Mouse (Mus musculus): ENCODE measurements around the gene B3gnt7.

The B3gnt7 gene

DNA sequence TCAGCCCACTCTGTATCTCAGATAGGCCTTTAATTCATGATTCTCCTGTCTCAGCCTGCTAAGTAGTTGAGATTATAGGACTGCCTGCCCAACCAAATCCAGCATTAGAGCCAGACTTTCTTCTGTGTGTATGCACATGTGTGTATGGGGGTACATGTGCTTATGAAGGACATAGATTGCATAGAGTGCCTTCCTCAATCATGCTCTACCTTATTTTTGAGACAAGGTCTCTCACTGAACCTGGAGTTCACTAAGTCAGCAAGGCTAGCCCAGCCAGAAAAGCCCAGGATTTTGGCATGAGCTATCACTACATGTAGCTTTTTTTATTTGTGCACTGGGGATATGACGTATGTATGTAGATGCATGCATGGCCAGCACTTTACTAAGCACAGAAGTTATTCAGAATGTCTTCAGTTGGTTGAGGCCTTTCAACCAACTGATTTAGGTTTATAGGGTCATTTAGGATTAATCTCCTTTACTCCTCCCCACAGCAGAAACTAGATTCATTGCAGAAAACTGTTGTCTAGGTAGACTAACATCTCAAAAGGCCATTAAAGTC is 40.5 kb downstream of the B3gnt7 start:
- no peak for ATAC-seq (ENCODE audit: insufficient number of reproducible peaks, low FRiP score, low TSS enrichment)

DNA sequence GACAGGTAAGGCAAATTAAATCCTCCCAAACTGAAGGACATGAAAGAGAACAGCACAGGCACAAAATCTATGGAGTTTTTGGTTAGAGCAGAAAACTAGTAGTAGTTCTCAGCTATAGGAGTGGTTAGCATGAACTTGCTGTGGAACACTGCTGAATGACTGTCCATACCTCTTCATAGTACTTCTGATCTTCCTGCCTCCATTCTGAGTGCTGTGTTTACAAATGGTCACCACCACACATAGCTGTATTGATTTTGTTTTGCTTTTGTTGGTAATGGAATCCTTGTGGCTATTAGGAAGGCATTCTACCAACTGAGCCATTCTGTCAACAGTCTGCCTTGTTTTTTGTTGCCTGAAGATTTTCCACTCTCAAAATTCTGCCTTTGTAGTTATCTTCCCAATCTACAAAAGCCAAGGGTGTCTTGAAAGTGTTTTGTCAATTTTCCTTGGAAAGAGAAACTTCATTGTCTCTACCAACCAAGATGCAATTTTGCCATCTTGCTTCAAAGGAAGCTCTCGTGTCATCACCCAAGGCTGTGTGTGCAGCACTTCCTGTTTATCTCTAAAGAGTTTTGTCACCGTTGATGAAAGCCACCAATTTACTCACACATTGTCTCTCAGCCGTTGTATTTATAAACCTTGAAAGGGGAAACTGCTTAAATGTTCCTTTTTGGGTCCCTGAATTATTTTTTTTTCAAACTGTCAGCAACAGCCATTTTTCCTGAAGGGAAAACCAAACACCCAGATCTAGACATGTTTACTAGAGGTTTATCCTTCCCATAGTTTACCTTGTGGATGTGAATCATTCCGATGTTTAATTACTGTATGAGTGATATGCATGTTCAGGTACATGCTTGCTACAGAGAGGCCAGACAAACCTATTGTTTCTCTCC is 41.6 kb downstream of the B3gnt7 start:
- ATAC-seq (ENCODE audit: insufficient number of reproducible peaks, low FRiP score, low TSS enrichment) = no peak

DNA sequence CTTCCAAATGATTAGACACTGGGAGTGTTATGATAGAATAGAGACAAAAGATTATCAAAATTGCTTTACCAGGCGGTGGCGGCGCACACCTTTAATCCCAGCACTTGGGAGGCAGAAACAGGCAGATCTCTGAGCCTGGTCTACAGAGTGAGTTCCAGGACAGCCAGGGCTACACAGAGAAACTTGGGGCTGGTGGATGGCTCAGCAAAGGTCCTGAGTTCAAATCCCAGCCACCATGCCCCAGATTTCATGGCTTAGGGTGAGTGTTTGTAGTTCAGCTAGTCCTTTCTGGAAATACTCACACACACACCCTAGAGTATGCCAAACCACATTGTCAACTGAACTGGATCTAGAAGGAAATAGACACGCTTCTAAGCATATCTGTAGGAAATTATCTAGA is 42.4 kb downstream of the B3gnt7 start:
- no peak for ATAC-seq (ENCODE audit: insufficient number of reproducible peaks, low FRiP score, low TSS enrichment)

DNA sequence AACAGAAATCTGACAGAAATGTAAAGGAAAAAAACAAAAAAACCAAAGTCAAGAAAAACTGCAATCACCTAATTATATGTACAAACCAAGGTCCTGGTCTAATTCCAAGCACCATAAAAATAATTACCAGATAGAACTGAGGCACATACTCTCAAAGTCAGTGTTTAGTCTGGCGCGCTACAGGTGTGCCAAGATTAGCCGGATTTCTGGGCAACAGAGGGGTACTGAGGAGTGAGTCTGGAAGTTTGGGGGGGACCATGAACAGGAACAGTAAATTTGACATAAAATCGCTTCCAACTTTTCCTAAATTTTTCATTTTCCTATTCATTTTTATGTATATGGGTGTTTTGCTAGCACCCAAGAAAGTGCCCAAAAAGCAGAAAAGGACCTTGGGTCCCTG is 43.3 kb downstream of the B3gnt7 start:
- no peak for ATAC-seq (ENCODE audit: insufficient number of reproducible peaks, low FRiP score, low TSS enrichment)

DNA sequence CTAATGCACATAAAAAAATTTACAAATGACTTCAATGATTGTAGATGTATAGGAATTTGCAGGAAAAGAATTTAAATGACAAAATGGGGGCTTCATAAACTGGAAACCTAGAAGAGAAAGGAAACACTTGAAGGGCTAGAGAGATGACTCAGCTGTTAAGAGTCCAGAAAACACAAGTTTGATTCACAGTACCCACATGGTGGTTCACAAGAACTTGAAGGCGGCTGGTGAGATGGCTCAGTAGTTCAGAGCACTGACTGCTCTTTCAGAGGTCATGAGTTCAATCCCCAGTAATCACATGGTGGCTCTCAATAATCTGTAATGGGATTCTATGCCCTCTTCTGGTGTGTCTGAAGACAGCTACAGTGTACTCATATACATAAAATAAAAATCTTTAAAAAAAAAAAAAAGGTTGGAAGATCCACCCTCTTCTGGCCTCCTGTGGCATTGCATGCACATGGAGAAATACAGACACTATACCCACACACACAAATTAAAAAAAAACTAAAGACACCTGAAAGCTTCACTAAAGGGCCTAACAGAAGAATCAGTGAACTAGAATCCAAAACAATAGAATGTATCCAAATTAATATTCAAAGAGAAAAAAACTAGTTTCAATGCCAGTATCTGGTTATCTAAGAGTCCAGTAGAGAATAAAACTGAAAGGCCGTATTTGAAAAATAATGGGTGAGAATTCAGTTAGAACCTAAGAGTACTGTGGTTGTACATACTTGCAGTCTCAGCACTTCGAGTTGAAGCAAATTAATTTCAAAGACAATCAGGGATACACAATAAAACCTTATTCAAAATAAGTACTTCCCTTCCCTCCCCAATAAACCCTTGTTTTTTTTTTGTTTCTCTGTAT is 44.5 kb downstream of the B3gnt7 start:
- no peak for ATAC-seq (ENCODE audit: insufficient number of reproducible peaks, low FRiP score, low TSS enrichment)

DNA sequence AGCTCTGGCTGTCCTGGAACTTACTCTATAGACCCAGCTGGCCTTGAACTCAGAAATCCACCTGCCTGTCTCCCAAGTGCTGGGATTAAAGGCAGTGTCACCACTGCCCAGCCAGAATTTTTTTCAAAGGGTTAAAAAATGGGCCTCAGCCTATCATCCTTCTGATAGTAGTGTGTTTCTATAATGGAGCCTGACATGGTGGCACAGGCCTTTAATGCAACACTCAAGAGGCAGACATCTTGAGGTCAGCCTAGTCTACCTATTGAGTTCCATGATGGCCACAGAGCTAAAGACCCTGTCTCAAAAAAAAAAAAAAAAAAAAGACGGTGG is 45.0 kb downstream of the B3gnt7 start:
- no peak for ATAC-seq (ENCODE audit: insufficient number of reproducible peaks, low FRiP score, low TSS enrichment)

DNA sequence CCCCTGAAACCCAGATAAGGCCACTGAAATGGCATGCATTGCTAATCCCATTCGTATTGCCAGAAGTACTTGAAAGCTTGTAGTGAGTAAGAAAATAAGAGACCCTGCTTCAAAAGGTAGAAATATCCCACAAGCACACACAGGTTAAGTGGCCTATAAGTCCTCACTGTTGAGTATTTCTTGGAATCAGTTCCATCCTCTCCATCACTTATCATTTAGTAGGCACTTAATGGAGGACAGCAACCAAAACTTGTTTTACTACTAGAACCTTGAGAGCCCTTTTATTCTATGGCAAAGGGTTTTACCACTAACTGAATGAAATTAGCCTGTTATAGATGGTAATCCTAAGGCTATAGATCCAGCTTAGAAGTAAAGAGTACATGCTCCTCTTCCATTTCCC is 45.5 kb downstream of the B3gnt7 start:
- ATAC-seq (ENCODE audit: insufficient number of reproducible peaks, low FRiP score, low TSS enrichment) = no peak

DNA sequence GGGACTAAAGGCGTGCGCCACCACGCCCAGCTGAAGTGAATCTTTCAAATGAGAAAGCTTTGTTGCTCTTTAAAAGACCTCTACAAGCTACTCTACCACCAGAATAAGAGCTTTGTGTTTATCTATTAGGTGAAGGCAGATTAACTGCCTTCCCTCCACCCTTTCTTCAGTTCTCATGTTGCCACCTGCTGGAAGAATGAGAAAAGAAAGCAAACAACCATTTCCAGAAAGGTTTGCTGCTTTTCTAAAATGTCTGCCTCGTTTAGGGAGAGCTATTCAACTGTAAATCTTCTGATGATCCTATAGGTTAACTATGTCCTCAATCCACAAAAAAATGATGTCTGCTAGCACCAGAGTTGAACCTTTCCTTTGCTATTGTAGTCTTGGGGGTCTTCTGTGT is 46.2 kb downstream of the B3gnt7 start:
- no peak for ATAC-seq (ENCODE audit: insufficient number of reproducible peaks, low FRiP score, low TSS enrichment)

DNA sequence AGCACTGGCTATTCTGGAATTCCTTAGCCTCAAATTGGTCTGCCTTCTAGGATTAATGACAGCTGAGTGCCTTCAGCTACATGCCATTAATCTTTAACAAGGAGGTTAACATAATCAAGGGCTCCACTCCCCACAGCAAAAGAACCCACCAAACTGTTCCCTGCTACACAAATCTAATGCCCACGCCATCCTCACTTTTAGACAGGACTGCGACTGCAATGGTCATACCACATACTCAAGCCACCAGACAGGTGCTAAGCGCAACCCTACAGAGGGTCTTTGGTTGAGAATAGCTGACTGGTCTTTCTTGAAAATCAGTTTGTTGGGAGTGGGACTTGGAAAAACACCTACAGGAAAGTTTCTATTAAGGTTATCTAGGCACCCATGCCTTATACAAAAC is 46.6 kb downstream of the B3gnt7 start:
- no peak for ATAC-seq (ENCODE audit: insufficient number of reproducible peaks, low FRiP score, low TSS enrichment)

DNA sequence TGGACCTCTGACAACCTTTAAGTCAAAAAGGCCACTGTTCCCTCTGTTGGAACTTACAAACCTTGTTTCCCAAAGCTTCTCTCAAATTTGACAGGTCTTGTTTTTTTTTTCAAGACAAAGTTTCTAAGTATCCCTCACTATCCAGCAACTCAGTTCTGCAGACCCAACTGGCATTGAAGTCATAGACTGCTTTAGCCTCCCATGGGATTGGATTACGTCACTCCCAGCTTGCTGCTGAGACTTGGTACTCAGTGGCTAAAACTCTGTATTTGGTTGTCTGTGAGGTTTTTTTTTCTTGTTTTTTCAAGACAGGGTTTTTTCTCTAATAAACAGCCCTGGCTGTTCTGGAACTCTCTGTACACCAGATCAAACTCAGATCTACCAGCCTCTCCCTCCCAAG is 47.1 kb downstream of the B3gnt7 start:
- ATAC-seq (ENCODE audit: insufficient number of reproducible peaks, low FRiP score, low TSS enrichment) = no peak

DNA sequence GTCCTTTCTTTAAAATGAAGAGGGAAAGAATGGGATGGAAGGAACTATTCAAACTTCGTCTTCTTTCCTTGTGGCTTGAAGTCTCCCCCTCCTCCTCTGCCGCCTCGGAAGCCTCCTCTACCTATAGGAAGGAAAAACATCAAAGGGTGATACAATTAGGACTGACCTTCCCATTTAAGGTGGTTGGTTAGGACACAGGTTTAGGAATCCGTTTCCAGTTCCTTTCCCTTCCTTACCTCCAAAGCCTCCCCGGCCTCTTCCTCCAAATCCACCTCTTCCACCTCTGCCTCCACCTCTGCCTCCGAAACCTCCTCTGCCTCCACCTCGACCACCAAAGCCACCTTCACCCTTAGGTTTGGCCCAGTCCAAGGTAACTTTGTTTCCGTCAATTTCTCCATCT is 47.9 kb downstream of the B3gnt7 start:
- ATAC-seq (ENCODE audit: insufficient number of reproducible peaks, low FRiP score, low TSS enrichment) = no peak

DNA sequence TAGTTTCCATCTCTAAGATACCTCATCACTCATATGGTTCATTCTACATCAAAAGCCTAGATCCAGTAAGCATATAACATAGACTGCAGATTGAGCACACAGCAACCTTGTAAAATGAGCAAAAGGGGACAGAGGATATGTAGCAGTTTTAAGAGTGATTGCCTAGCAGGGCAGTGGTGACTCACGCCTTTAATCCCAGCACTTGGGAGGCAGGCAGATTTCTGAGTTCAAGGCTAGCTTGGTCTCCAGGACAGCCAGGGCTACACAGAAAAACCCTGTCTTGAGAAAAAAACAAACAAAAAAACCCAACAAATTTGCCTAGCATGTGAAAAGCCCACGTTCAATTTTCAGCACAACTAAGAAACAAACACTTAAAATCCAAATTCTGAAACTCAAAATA is 51.6 kb downstream of the B3gnt7 start:
- no peak for ATAC-seq (ENCODE audit: insufficient number of reproducible peaks, low FRiP score, low TSS enrichment)
